Comparison of ENCODE assay signal across 8 mouse cellular contexts in genomic region chr9:106478101-106478500, GRCm38 (mm10). TPM values are rescaled to one million over a fixed set of nuclear protein-coding genes. Genes with fewer than 3 reads are reported as not detected.
DNase-seq lines count a peak whose midpoint lies in the region; ATAC-seq and TF ChIP-seq lines count a peak whose summit lies in the region.

No protein-coding gene starts in this region.

- peaks cover 19% of the 10 kb centered on the region for H3K4me1 ChIP-seq in cerebellum, adult 2 months (ENCODE audit: control insufficient read depth, insufficient read depth, low read length)
- peaks cover 34% of the 10 kb centered on the region for H3K4me1 ChIP-seq in lung, embryonic 16.5 days (replicated peaks; ENCODE audit: control insufficient read depth, insufficient read depth, low read length)
- peaks cover 39% of the 10 kb centered on the region for H3K4me1 ChIP-seq in heart, embryonic 15.5 days (replicated peaks)

- peak overlapping the region; percentile 87 for H3K4me3 ChIP-seq in cerebellum, adult 2 months (replicated peaks; ENCODE audit: insufficient read depth, low read depth, low read length)
- peak overlapping the region; percentile 83 for H3K4me3 ChIP-seq in lung, embryonic 16.5 days (ENCODE audit: low read length)
- peak overlapping the region; percentile 65 for H3K4me3 ChIP-seq in heart, embryonic 15.5 days
- peak overlapping the region; percentile 87 for H3K4me3 ChIP-seq in macrophage (ENCODE audit: inconsistent target)

- H3K36me3 ChIP-seq in lung, embryonic 16.5 days (ENCODE audit: control insufficient read depth, insufficient read depth, low read length) = peaks cover 7% of the 10 kb centered on the region
- H3K36me3 ChIP-seq in heart, embryonic 15.5 days = peaks cover 10% of the 10 kb centered on the region
- peaks cover 24% of the 10 kb centered on the region; the same call in 1 of the 2 replicates for H3K36me3 ChIP-seq in macrophage (ENCODE audit: inconsistent target)

- H3K79me2 ChIP-seq in macrophage (ENCODE audit: inconsistent target) = peaks cover 38% of the 10 kb centered on the region

- no peak overlapping the region for H3K27ac ChIP-seq in cerebellum, adult 2 months (ENCODE audit: insufficient read depth, low read length)
- no peak overlapping the region for H3K27ac ChIP-seq in lung, embryonic 16.5 days (ENCODE audit: low read length)
- no peak overlapping the region for H3K27ac ChIP-seq in heart, embryonic 15.5 days
- no peak overlapping the region for H3K27ac ChIP-seq in macrophage

- peak; percentile 5 to 6 for DNase-seq in cerebellum, adult 2 months
- no peak for DNase-seq in lung, postnatal 36 days
- no peak for DNase-seq in ovary, postnatal 10 days (ENCODE audit: low spot score)

- peak overlapping the region; percentile 72; the same call in 1 of the 2 replicates for H3K9ac ChIP-seq in lung, embryonic 16.5 days (ENCODE audit: low read length)
- H3K9ac ChIP-seq in heart, embryonic 15.5 days = peak overlapping the region; percentile 53

- TF ChIP-seq CTCF in cerebellum, adult 2 months (IDR thresholded peaks at IDR 0.05; ENCODE audit: borderline replicate concordance, insufficient read depth, low read depth, low read length) = no peak

- H3K9me3 ChIP-seq in lung, embryonic 16.5 days (ENCODE audit: control insufficient read depth, low read length) = no peaks in the 10 kb centered on the region
- no peaks in the 10 kb centered on the region for H3K9me3 ChIP-seq in heart, embryonic 15.5 days (replicated peaks)

- ATAC-seq in cerebellum, adult (ENCODE audit: insufficient number of reproducible peaks, low FRiP score, low TSS enrichment) = no peak
- ATAC-seq in lung, embryonic 16.5 days (ENCODE audit: low read depth) = no peak
- ATAC-seq in heart, embryonic 15.5 days (replicated peaks; ENCODE audit: insufficient number of reproducible peaks, insufficient read depth, low FRiP score, low read depth) = no peak
- no peak for ATAC-seq in activated CD4-positive, CD25-positive, alpha-beta regulatory T cell, adult 4 months

- peak overlapping the region; percentile 91 for H3K4me2 ChIP-seq in lung, embryonic 16.5 days (ENCODE audit: low read depth, low read length)
- H3K4me2 ChIP-seq in heart, embryonic 15.5 days = peak overlapping the region; percentile 88

- H3K27me3 ChIP-seq in cerebellum, adult 2 months (ENCODE audit: control insufficient read depth, insufficient read depth, low read length) = no peaks in the 10 kb centered on the region
- no peaks in the 10 kb centered on the region for H3K27me3 ChIP-seq in lung, embryonic 16.5 days (ENCODE audit: control insufficient read depth, insufficient read depth, low read depth, low read length)
- H3K27me3 ChIP-seq in heart, embryonic 15.5 days = no peaks in the 10 kb centered on the region

- 67% methylated on average over 9 of the region's 9 CpGs for WGBS in cerebellum, adult 2 months
- 77% methylated on average over 9 of the region's 9 CpGs for WGBS in lung, embryonic 16.5 days
- WGBS in heart, embryonic 15.5 days = 72% methylated on average over 9 of the region's 9 CpGs
- WGBS in macrophage (ENCODE audit: missing documents) = 74% methylated on average over 9 of the region's 9 CpGs

- no peak for TF ChIP-seq POLR2A in cerebellum, adult 2 months (IDR thresholded peaks at IDR 0.05; ENCODE audit: borderline replicate concordance, insufficient read depth, low read length)

RNA-seq across cellular contexts. Expression of gene Parp3, which starts 1.4 kb away (rescaled TPM):
- polyA plus RNA-seq in cerebellum, adult 2 months (2012; rRNA removed) = 6.9 and 9.7 TPM in 2 replicates
- polyA plus RNA-seq in lung, embryonic 16.5 days (2015; fragmentation: Nextera tagmentation; extraction: Ambion mirVana) = 4.7 and 6.0 TPM in 2 replicates
- 1.9 and 4.7 TPM in 2 replicates for polyA plus RNA-seq in heart, embryonic 15.5 days (2015; fragmentation: Nextera tagmentation; extraction: Ambion mirVana)
- total RNA-seq in macrophage (2018; cell fraction: chromatin; rRNA removed) = 100 to 1,000 TPM in 17 of 26 experiments, 10 to 100 TPM in 9; 48.9 to 188 (median 124) TPM
- 10 to 100 TPM; 15.1 to 57.8 (median 27.0) TPM for total RNA-seq in macrophage (2018; cell fraction: cytosol; rRNA removed)
- 100 to 1,000 TPM in 12 of 26 experiments, 10 to 100 TPM in 14; 58.4 to 171 (median 95.9) TPM for total RNA-seq in macrophage (2018; cell fraction: nucleus; rRNA removed)
- 28.0 to 31.0 TPM (median 28.4 TPM) in 3 replicates for polyA plus RNA-seq in macrophage (2018)
- polyA plus RNA-seq in activated CD4-positive, CD25-positive, alpha-beta regulatory T cell, adult 4 months (2017; shearing (Covaris generic)) = 10 to 100 TPM; 36.0 to 48.1 TPM

RNA-seq across cellular contexts. Expression of gene Rrp9, which starts 2.3 kb away (rescaled TPM):
- polyA plus RNA-seq in cerebellum, adult 2 months (2012; rRNA removed) = 42.5 and 43.7 TPM in 2 replicates
- polyA plus RNA-seq in lung, embryonic 16.5 days (2015; fragmentation: Nextera tagmentation; extraction: Ambion mirVana) = 39.4 and 39.8 TPM in 2 replicates
- polyA plus RNA-seq in heart, embryonic 15.5 days (2015; fragmentation: Nextera tagmentation; extraction: Ambion mirVana) = 24.9 and 34.2 TPM in 2 replicates
- 10 to 100 TPM in 25 of 26 experiments, 1 to 10 TPM in 1; 8.9 to 68.9 (median 28.0) TPM for total RNA-seq in macrophage (2018; cell fraction: chromatin; rRNA removed)
- 10 to 100 TPM in 24 of 26 experiments, 1 to 10 TPM in 2; 9.0 to 17.2 (median 12.1) TPM for total RNA-seq in macrophage (2018; cell fraction: cytosol; rRNA removed)
- 10 to 100 TPM in 20 of 26 experiments, 1 to 10 TPM in 6; 6.3 to 29.5 (median 13.5) TPM for total RNA-seq in macrophage (2018; cell fraction: nucleus; rRNA removed)
- 10.1 to 24.9 TPM (median 11.4 TPM) in 3 replicates for polyA plus RNA-seq in macrophage (2018)
- 10 to 100 TPM; 23.1 to 33.9 TPM for polyA plus RNA-seq in activated CD4-positive, CD25-positive, alpha-beta regulatory T cell, adult 4 months (2017; shearing (Covaris generic))

RNA-seq across cellular contexts. Expression of gene Gpr62, which starts 12.4 kb away (rescaled TPM):
- 27.9 and 30.7 TPM in 2 replicates for polyA plus RNA-seq in cerebellum, adult 2 months (2012; rRNA removed)
- 0.18 TPM in 2 replicates for polyA plus RNA-seq in lung, embryonic 16.5 days (2015; fragmentation: Nextera tagmentation; extraction: Ambion mirVana)
- polyA plus RNA-seq in heart, embryonic 15.5 days (2015; fragmentation: Nextera tagmentation; extraction: Ambion mirVana) = 0.10 and 0.14 TPM in 2 replicates
- under 1 TPM in 12 of 26 experiments, not detected in 14; 0.29 to 0.97 (median 0.66) TPM for total RNA-seq in macrophage (2018; cell fraction: chromatin; rRNA removed)
- total RNA-seq in macrophage (2018; cell fraction: cytosol; rRNA removed) = under 1 TPM in 1 of 26 experiments, not detected in 25; 0.07 TPM
- under 1 TPM in 10 of 26 experiments, not detected in 16; 0.22 to 0.55 (median 0.35) TPM for total RNA-seq in macrophage (2018; cell fraction: nucleus; rRNA removed)
- not detected in 3 replicates for polyA plus RNA-seq in macrophage (2018)
- polyA plus RNA-seq in activated CD4-positive, CD25-positive, alpha-beta regulatory T cell, adult 4 months (2017; shearing (Covaris generic)) = not detected

RNA-seq across cellular contexts. Expression of gene Iqcf1, which starts 21.7 kb away (rescaled TPM):
- not detected in 2 replicates for polyA plus RNA-seq in cerebellum, adult 2 months (2012; rRNA removed)
- not detected in 2 replicates for polyA plus RNA-seq in lung, embryonic 16.5 days (2015; fragmentation: Nextera tagmentation; extraction: Ambion mirVana)
- polyA plus RNA-seq in heart, embryonic 15.5 days (2015; fragmentation: Nextera tagmentation; extraction: Ambion mirVana) = not detected in 2 replicates
- total RNA-seq in macrophage (2018; cell fraction: chromatin; rRNA removed) = not detected
- total RNA-seq in macrophage (2018; cell fraction: cytosol; rRNA removed) = not detected
- total RNA-seq in macrophage (2018; cell fraction: nucleus; rRNA removed) = not detected
- polyA plus RNA-seq in macrophage (2018) = not detected in 3 replicates
- not detected for polyA plus RNA-seq in activated CD4-positive, CD25-positive, alpha-beta regulatory T cell, adult 4 months (2017; shearing (Covaris generic))

RNA-seq across cellular contexts. Expression of gene Pcbp4, which starts 25.0 kb away (rescaled TPM):
- 515 and 572 TPM in 2 replicates for polyA plus RNA-seq in cerebellum, adult 2 months (2012; rRNA removed)
- polyA plus RNA-seq in lung, embryonic 16.5 days (2015; fragmentation: Nextera tagmentation; extraction: Ambion mirVana) = 58.6 and 60.7 TPM in 2 replicates
- polyA plus RNA-seq in heart, embryonic 15.5 days (2015; fragmentation: Nextera tagmentation; extraction: Ambion mirVana) = 61.8 and 73.2 TPM in 2 replicates
- total RNA-seq in macrophage (2018; cell fraction: chromatin; rRNA removed) = 10 to 100 TPM in 12 of 26 experiments, 1 to 10 TPM in 14; 1.6 to 28.3 (median 8.9) TPM
- 1 to 10 TPM; 1.3 to 7.8 (median 3.1) TPM for total RNA-seq in macrophage (2018; cell fraction: cytosol; rRNA removed)
- 1 to 10 TPM in 25 of 26 experiments, not detected in 1; 1.2 to 8.9 (median 2.7) TPM for total RNA-seq in macrophage (2018; cell fraction: nucleus; rRNA removed)
- polyA plus RNA-seq in macrophage (2018) = 2.8 to 4.6 TPM (median 4.5 TPM) in 3 replicates
- 1 to 10 TPM; 4.5 to 4.8 TPM for polyA plus RNA-seq in activated CD4-positive, CD25-positive, alpha-beta regulatory T cell, adult 4 months (2017; shearing (Covaris generic))

Comparison
In these comparisons a context has a peak if more than half of its experiments do, and no peak if none do; other contexts are left out.
1. DNase-seq: peak in cerebellum, adult 2 months (2 of 2); none in lung, postnatal 36 days (single experiment) and ovary, postnatal 10 days (single experiment).
2. RNA of gene Gpr62, which starts 12.4 kb away (polyA plus RNA-seq): 27.9 to 30.7 TPM in cerebellum, adult 2 months; 0.18 TPM in lung, embryonic 16.5 days, 0.10 to 0.14 TPM in heart, embryonic 15.5 days, not detected in macrophage and not detected in activated CD4-positive, CD25-positive, alpha-beta regulatory T cell, adult 4 months; every median in the first group is over 10 times any median in the second.
3. Peak in every context shown above with its lines, with median percentiles within 50 percentile points of each other: H3K4me3 ChIP-seq.